Mouse (Mus musculus) A20 (cell line): ENCODE measurements around the gene Hist1h4f.
"Not testable (repeated sequence)": the region's sequence is repeated elsewhere in the genome, so short reads cannot be mapped to it uniquely, and the experiment has no call there.

Experiments
- DNase-seq: peaks from one replicate; pipeline ENCODE4 v3.0.0-alpha.2; 2011; ENCODE audit warnings: low read depth, low spot score

Gene Hist1h4f

GRCm38 (mm10) chr13:23576351-23576881, 25.0 kb upstream of the Hist1h4f start:
- no peak for DNase-seq

- not testable (repeated sequence) for DNase-seq
Measured at GRCm38 (mm10) chr13:23575864-23576313, 24.4 kb upstream of the Hist1h4f start.

GRCm38 (mm10) chr13:23575271-23575851, 23.9 kb upstream of the Hist1h4f start, which contains the start of gene Hist1h3d:
Gene Hist1h3d, plus strand, starts transcription at chr13:23575763.
- no peak for DNase-seq

DNA sequence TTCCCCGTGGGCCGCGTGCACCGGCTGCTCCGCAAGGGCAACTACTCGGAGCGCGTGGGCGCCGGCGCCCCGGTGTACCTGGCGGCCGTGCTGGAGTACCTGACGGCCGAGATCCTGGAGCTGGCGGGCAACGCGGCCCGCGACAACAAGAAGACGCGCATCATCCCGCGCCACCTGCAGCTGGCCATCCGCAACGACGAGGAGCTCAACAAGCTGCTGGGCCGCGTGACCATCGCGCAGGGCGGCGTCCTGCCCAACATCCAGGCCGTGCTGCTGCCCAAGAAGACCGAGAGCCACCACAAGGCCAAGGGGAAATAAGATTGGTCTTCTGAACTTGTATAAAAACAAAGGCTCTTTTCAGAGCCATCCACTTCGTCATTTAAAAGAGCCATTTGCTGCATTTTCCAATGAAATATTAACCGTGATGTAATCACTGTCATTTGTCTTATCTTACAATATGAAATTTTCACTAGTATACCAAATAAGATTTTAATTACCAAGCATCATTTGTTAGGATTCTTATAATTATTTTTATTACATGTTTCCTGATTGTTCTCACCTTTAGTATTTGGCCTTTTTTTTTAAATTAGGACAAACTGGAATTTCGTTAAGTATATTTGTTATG, 23.2 kb upstream of the Hist1h4f start:
- DNase-seq, result not testable (repeated sequence)

DNA sequence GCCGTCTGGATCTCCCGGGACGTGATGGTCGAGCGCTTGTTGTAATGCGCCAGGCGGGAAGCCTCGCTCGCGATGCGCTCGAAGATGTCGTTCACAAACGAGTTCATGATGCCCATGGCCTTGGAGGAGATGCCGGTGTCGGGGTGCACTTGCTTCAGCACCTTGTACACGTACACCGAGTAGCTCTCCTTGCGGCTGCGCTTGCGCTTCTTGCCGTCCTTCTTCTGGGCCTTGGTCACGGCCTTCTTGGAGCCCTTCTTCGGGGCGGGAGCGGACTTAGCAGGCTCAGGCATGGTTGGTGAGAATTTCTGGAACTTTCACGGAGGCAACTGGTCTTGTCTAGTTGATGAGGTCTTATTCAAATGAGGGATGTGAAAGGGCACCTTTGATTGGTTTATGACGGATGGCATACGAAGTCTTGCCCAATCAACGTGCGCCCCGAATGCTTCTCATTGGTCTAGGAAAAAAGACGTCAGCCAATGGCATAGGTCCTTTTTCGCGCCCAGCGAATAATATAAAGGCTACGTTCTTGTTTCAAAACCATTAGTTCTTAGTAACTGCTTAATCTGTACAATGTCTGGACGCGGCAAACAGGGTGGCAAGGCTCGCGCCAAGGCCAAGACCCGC, 22.6 kb upstream of the Hist1h4f start, which contains the start of the genes Hist1h2bf and Hist1h2ad:
Gene Hist1h2bf (minus strand): TSS at position 299 of the 627 bp plus-strand sequence.
Gene Hist1h2ad (plus strand): TSS at position 484 of the 627 bp plus-strand sequence.
- DNase-seq, result not testable (repeated sequence)

DNA sequence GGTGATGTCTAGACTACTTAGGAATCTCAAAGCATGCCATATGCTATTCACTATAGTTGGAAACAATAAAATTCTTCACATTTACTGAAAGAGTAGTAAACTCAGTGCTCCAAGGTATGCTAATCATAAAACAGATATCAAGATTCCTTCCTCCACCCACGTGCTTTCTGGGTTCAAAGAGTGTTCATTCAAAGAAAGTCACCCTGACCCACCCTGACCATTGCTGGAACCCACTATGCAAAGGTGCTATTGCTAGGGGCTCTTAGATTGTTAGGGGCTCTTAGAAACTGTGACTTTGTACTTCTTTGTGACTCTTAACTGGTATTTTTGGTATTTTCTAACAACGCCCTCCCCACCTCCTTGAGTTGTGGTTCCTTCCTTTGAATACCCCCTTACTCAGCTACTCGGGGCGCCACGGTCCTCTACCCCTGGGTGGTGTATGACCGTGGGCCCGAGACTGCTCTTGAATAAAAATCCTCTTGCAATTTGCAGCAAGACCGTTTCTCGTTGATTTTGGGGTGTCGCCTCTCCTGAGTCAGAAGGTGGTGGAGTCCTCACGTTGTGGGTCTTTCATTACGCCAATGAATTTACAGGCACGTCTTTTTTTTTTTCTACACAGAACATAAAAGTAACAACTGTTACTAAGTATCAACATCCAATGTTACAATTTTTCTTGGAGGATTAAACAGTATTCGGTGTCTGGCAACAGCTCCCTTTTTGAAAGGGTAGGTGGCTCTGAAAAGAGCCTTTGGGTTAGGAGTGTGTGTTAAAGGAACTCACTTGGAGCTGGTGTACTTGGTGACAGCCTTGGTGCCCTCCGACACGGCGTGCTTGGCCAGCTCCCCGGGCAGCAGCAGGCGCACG, 21.8 kb upstream of the Hist1h4f start:
- DNase-seq, result not testable (repeated sequence)

GRCm38 (mm10) chr13:23572218-23573033, 21.0 kb upstream of the Hist1h4f start:
- DNase-seq, result peak; percentile 40

- peak; percentile 74 for DNase-seq
Measured at GRCm38 (mm10) chr13:23571504-23572217, 20.2 kb upstream of the Hist1h4f start.

GRCm38 (mm10) chr13:23571022-23571503, 19.6 kb upstream of the Hist1h4f start, which contains the start of the genes Hist1h2ae and Hist1h2bg:
Gene Hist1h2ae, minus strand, starts transcription at chr13:23571220.
Gene Hist1h2bg, plus strand, starts transcription at chr13:23571396.
- peak; percentile 94 for DNase-seq

GRCm38 (mm10) chr13:23570261-23571021, 19.0 kb upstream of the Hist1h4f start:
- DNase-seq, result peak; percentile 68

DNA sequence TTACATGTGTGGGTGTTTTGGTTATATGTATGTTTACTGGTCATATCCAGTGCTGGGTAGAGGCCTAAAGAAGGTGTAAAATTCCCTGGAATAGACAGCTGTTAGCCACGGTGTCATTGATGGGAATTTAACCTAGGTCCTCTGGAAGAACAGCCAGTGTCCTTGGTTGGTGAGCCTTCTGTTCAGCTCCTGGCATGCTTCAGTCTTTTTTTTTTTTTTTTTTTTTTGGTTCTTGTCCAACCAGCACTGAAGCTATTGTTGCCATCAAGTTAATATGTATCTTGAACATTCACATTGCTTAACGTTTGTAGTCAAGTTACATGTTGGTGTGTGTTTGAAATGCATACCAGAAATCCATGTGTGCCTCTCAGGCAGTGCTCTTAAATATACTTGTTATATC, 13.0 kb upstream of the Hist1h4f start:
- no peak for DNase-seq

DNA sequence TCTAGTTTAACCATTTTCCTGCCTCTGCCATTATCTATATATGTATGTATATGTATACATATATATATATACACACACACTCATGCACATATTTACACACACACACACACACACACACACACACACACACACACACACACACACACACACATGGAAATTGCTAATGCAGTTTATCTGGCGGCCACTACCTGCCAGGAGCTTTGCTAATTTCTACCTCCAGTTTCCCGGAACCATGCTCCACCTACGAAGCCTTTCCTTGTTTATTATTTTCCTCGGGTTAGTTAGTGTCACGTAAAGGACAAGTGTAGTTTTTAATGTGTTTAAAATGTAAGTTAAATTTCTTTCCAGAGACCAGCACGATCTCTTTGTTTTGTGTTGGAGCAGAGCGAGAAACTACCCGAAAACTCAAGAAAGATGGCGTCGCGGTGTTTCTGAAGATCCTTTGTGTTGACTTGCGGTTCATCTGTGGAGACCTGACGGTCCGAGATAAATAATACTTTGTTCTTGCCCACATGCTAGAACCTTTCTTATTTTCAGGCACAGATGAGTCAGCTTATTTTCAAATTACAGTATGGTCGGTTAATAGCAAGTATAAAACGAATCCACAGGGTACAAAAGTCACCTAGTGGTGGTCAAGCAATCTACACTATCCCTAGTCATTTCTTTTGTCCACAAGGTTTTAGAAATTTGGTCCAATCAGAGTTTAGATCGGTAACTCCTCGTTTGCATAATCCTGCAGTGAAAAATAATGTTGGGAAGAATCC, 11.4 kb upstream of the Hist1h4f start:
- DNase-seq, result peak; percentile 85

GRCm38 (mm10) chr13:23561883-23562659, 10.6 kb upstream of the Hist1h4f start, which contains the start of gene Hist1h3e:
Gene Hist1h3e, minus strand, starts transcription at chr13:23562369.
- peak; percentile 98 for DNase-seq

- not testable (repeated sequence) for DNase-seq
Measured at GRCm38 (mm10) chr13:23561531-23561882, 10.1 kb upstream of the Hist1h4f start.

DNA sequence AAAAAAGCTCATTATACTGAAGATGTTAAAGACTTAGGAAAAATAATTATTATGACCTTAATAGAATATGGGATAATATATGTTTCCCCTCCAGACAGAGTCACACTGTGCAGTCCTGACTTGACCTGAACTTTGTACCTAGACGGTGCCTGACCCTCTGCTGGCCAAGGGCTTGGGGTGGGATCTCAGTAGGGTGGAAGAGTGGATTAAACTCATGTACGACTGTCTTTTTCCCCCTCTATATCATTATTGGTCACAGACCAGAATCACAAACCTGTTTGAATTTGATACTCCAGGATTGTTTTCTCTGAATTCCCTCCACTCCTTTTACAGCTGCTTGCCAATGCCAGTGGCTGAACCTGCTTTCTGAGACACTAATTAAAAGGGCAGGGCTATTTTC, 9.3 kb upstream of the Hist1h4f start:
- DNase-seq, result not testable (repeated sequence)

GRCm38 (mm10) chr13:23556906-23557305, 5.5 kb upstream of the Hist1h4f start:
- peak; percentile 8 for DNase-seq

DNA sequence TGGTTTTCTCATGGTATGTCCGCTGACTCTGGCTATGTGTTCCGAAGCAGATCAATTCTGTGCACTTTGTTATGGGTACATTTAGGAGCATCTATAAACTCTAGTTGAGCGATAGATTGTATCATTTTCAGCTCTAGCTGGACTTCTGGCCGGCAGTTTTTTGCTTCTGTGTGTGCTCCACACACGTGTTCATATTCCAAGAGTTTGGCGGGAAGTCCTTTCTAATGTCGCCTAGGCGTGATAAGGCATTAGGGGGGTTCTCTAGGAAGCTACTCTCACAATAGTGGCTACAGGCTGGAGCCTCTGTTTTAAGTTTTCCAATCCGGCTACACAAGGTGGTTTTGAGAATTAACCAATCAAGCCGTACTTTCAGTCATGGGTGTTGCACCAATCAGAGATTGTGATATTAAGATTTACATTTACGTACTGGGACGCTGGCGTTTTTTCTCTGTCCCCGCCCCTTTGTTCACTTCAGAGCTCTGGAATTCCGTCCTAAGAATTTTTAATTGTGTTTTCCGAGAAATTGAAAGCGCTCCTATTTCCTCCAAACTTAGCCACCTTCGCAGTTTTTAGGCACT, 4.5 kb upstream of the Hist1h4f start:
- peak; percentile 90 for DNase-seq
